Mouse (Mus musculus) thymus, adult 18-20 months (tissue): ENCODE results near the gene Slc11a1.

Experiments used
- DNase-seq, 2 experiments: peaks; one replicate each; pipeline ENCODE4 v3.0.0; 2022; ENCODE audit warnings: mixed read lengths in 2 of 2

Gene Slc11a1

DNA sequence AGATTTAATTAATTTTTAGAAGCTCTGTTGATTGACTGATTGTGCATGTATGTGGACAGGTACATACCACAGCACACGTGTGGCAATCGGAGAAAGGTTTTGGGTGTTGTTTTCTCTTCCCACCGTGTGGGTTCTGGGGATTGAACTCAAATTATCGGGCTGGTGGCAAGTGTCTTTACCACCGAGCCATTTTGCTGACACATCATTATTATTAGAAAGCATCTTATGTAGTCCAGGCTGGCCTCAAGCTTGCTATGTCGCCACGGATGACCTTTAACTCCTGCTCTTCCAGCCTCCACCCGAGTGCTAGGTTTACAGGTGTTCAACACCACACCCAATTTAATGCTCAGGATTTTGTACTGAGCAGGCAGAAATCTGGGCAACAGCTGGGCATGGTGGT is 37.7 kb downstream of the Slc11a1 start:
- DNase-seq, result no peak

DNA sequence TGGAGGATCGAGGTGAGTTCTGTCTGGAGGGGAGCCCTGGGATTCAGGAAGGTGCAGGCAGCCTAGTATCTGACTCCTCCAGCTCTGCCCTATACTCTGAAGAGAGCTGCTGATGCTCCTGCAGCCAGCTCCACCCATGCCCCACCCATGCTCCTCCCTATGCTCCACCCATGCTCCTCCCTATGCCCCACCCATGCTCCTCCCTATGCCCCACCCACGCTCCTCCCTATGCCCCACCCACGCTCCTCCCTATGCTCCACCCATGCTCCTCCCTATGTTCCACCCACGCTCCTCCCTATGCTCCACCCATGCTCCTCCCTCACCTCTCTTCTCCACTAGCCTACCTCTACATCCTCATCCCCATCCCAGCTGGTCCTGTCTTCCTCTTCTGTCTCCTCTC is 40.1 kb downstream of the Slc11a1 start:
- DNase-seq, result no peak

DNA sequence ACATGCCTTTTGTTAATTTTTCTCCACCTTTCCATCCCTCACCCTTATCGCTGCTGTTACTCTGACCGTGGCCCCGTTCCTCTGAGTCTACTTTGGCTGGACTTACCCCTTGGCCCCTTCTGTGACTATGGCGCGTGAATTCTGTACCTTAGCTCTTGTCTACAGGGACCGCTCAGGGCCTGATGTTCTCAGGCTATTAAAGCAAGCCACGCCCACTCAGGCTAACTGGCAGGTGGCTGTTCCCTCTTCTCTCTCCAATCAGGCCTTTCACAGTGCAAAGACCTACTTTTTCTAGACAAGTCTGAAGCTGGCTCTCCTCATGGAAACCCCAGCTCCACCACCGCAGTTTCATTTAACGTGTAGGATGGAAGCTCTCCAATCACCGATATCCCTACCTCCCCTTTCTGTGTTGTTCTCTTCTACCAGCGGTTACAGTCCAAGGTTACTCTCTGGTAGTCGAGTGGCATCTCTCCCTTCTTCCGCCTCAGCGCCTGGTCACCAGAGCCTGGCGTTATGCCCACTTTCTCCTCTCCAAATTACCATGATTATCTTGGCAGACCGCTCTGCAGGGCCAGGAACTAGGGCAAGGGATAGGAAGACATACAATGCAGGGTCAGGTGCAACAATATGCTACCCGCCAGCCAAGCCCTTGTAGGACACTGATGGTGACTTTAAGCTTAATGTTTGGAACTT is 43.9 kb downstream of the Slc11a1 start:
- no peak for DNase-seq

DNA sequence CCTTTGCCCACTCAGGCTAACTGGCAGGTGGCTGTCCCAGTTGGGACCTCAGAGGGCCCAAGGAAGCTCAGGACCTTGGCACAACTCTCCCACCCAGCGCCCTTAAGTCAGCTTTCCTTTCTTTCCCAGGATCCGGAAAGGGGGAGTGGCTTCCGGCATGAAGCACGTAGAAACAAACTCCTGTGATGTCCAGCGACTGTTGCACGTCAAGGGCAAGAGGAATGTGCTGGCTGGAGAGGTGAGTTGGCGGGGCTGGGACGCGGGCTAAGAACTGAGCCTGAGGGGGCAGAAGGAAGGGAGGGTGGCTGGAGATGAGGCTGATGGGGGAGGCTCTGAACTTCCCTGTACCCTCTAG is 44.4 kb downstream of the Slc11a1 start:
- no peak for DNase-seq

DNA sequence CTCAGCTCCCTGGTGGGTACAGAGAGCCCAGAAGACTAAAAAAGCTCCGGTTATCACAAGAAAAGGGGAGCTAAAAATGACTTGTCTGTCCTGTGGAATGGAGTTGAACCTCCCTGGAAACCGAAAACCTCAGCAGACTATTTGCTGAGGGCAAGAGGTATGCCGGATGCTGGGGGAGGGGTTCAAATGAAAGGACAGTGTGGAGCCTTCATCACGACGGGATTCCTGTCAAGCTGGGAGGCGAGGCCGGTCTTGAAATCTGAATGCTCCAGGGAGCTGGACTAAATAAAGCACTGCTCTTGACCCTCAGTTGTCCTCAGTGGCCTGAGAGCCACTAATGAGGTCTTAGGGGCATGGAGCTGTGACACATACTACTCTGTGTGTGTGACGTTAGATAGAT is 48.2 kb downstream of the Slc11a1 start:
- DNase-seq, result no peak

DNA sequence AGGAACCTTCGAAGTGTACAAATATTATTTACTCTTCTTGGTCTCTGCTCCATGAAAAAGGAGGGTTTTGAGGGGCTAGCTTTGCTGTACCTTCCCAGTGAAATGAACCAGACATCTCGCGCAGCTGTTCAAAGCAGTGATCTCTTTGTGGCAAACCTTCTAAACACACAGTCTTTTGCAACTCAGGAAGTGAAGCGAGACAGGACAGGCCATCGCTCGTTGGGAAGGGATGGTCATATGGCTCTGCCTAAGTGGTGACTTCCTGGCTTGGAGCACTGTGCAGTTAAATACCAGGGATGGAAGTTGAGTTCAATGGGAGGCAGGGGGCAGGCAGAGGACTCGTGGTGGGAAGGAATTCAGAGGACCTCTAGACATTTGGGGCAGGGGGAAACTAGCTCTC is 50.9 kb downstream of the Slc11a1 start:
- DNase-seq, result no peak

DNA sequence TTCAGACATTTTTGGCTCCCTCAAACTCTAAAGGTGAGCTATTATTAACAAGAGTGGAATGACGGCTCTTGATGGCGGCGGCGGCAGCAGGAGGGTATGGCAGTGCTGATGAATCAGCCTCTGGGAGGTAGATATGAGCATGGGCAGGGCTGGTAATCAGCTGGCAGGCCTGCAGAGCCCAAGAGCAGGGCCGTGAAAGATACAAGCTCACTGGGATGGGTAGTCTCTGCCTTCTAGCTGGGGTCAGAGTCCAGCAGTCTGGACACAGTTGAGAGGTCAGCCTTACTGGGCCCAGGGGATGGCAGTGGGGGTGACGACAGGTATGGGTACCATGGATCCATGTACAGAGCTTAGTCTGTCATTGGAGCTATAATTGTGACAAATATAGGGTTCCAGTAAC is 58.2 kb downstream of the Slc11a1 start:
- DNase-seq, result no peak

DNA sequence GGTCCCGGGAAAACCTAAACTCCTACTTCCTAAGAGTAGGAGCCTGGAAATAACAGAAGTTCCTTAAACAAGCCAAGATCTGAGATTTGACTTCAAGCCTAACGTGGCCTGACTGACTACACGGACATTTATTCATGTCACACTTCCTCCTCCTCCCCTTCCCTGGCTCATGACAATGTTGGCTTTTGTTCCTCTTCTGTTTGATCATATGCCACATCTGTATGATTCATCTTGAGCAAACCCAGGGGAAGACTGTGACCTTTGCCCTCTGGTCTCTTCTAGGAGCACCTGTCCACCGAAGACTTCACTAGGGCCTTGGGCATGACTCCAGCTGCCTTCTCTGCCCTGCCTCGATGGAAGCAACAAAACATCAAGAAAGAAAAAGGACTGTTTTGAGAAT is 59.6 kb downstream of the Slc11a1 start:
- DNase-seq, result no peak

DNA sequence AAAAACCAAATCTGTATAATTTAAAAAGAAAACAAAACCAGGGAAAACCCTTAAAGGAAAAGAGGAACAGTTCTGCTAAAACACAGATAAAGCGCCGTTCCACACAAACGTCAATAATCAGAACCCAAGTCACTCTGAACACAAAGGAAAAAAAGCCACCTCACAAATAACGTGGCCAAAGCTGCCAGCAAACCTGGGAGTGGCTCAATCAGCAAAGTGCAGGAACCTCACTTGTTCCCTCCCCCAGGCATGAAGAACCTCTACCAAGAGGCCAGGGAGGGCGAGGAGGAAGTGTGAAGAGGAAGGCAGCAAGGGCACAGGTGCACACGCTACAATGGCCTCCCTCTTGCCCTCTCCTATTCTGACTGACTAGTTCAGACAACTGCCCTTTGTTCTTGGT is 60.6 kb downstream of the Slc11a1 start:
- no peak for DNase-seq
